Mouse (Mus musculus) erythroblast, embryonic 14.5 days (primary cell): Measurements from ENCODE around the gene Rbpms2.

Source experiments
- GATA1 ChIP-seq: IDR thresholded peaks from 2 replicates; pipeline ENCODE4 v1.6.1; 2012; ENCODE audit warnings: low read length, inconsistent platforms, mixed read lengths
- TAL1 ChIP-seq: IDR thresholded peaks from 3 replicates; pipeline ENCODE4 v1.6.1; 2012; ENCODE audit warnings: low read length, inconsistent platforms, mixed read lengths

DNA sequence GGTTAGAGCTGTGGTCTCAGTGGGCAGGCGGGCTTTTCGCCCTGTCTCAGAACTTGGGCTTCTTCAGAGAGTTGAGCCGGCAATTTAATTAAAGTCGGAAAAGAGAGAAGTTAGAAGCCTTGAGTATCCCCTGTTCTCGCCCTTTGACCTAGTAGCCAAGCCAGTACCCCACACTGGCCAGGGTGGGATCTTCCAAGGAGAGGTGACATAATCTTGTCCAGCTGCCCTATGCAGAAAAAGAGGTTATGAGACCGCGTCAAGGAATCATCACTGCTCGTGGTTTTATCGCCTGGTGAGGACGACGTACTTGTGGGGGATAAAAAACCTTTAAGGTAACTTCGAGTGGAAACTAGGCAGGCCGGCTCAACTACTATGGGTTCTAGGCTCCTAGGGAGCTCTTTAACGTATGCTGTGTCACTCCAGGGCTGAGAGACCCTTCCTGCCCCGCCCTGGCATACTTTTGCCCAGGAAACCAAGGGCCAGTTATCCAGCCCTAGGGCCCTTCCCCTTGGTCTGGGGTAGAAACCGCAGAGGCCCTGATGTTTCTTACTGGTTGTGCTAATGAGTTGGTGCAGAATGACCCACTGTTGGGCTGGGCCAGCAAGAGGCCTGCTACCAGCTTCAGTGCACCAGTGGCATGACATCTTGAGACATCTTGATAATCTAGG, 2.0 kb downstream of the Rbpms2 start:
- TF ChIP-seq TAL1 = no peak
- TF ChIP-seq GATA1 = no peak
